Mouse (Mus musculus): ENCODE results near the gene Odf3l1. TPM values are rescaled to one million over a fixed set of nuclear protein-coding genes. Genes with fewer than 3 reads are reported as not detected.

Odf3l1 gene
- total and polyA plus RNA-seq, 3 experiments = not detected

GRCm38 (mm10) chr9:56865673-56866400 lies 1.4 kb upstream of the Odf3l1 start:
- Histone ChIP-seq H3K79me2 (replicated peaks; ENCODE audit: control insufficient read depth, extremely low read depth, insufficient read depth, poor library complexity, severe bottlenecking) (no peaks in the 10 kb centered on the region), H3K4me3 (replicated peaks in 1 of 3; ENCODE audit: low read depth in 2 of 3, low read length in 2 of 3, poor library complexity in 1 of 3) (no peak overlapping the region), H3K9ac (ENCODE audit: insufficient read depth, low read depth) (no peak overlapping the region), H3K27me3 (replicated peaks) (peaks cover 89% of the 10 kb centered on the region), H3K9me3 (replicated peaks; ENCODE audit: low read length) (no peaks in the 10 kb centered on the region), H3K36me3 (replicated peaks in 1 of 2; ENCODE audit: control insufficient read depth in 1 of 2, insufficient read depth in 1 of 2, low read length in 1 of 2) (no peaks in the 10 kb centered on the region), H3K27ac (ENCODE audit: insufficient read depth, low read depth) (no peak overlapping the region), H3K4me1 (ENCODE audit: control insufficient read depth in 1 of 2, insufficient read depth in 2 of 2) (peaks cover 3% of the 10 kb centered on the region in 2 experiments), H3K4me2 (ENCODE audit: insufficient read depth, low read depth, poor library complexity, severe bottlenecking) (no peak overlapping the region)
- in situ Hi-C loops (cut with MboI; ENCODE audit: low pct_ligation_motif_present, low pct_unique_long_range_greater_than_20kb, low sequenced_read_pairs) (no loop called here), dilution Hi-C loops (cut with MboI; ENCODE audit: extremely low pct_ligation_motif_present, extremely low pct_unique_long_range_greater_than_20kb, low sequenced_read_pairs) (no loop called here)
- no peak for TF ChIP-seq PAX5 (IDR thresholded peaks at IDR 0.05; ENCODE audit: low read length)
- no peak for TF ChIP-seq EP300 (IDR thresholded peaks at IDR 0.05; ENCODE audit: low read length)
- TF ChIP-seq IRF4 (IDR thresholded peaks at IDR 0.05; ENCODE audit: low read depth, low read length) = no peak
- TF ChIP-seq E2F4 (IDR thresholded peaks at IDR 0.05; ENCODE audit: insufficient replicate concordance, low read depth, low read length) = no peak
- no peak for TF ChIP-seq MYC (IDR thresholded peaks at IDR 0.05; ENCODE audit: low read depth, low read length)
- no peak for DNase-seq (ENCODE audit: extremely low read depth)

- Histone ChIP-seq H3K9me3 (replicated peaks; ENCODE audit: low read length) (no peaks in the 10 kb centered on the region), H3K4me2 (ENCODE audit: insufficient read depth, low read depth, poor library complexity, severe bottlenecking) (no peak within 1 kb of the TSS), H3K36me3 (replicated peaks in 1 of 2; ENCODE audit: control insufficient read depth in 1 of 2, insufficient read depth in 1 of 2, low read length in 1 of 2) (no peaks in the 10 kb centered on the region), H3K4me3 (replicated peaks in 1 of 3; ENCODE audit: low read depth in 2 of 3, low read length in 2 of 3, poor library complexity in 1 of 3) (no peak within 1 kb of the TSS), H3K9ac (ENCODE audit: insufficient read depth, low read depth) (no peak within 1 kb of the TSS), H3K4me1 (ENCODE audit: control insufficient read depth in 1 of 2, insufficient read depth in 2 of 2) (no peaks in the 10 kb centered on the region), H3K79me2 (replicated peaks; ENCODE audit: control insufficient read depth, extremely low read depth, insufficient read depth, poor library complexity, severe bottlenecking) (no peaks in the 10 kb centered on the region), H3K27me3 (replicated peaks) (peaks cover 90% of the 10 kb centered on the region), H3K27ac (ENCODE audit: insufficient read depth, low read depth) (no peak within 1 kb of the TSS)
- dilution Hi-C loops (cut with MboI; ENCODE audit: extremely low pct_ligation_motif_present, extremely low pct_unique_long_range_greater_than_20kb, low sequenced_read_pairs) (no loop called here), in situ Hi-C loops (cut with MboI; ENCODE audit: low pct_ligation_motif_present, low pct_unique_long_range_greater_than_20kb, low sequenced_read_pairs) (no loop called here)
- no peak for DNase-seq (ENCODE audit: extremely low read depth)
- TF ChIP-seq CHD1 (IDR thresholded peaks at IDR 0.05; ENCODE audit: low read depth, low read length) = no peak
These were observed 353 bp upstream of the Odf3l1 start, which contains the start of gene Cspg4 for GRCm38 (mm10) chr9:56864832-56865231. TSS of gene Cspg4 (plus strand) at chr9:56865033.

GRCm38 (mm10) chr9:56862863-56863262 lies 1.6 kb downstream of the Odf3l1 start:
- dilution Hi-C loops (cut with MboI; ENCODE audit: extremely low pct_ligation_motif_present, extremely low pct_unique_long_range_greater_than_20kb, low sequenced_read_pairs) = no loop called here

More at GRCm38 (mm10) chr9:56862863-56863262, 1.6 kb downstream of the Odf3l1 start:
- H3K4me2 ChIP-seq (ENCODE audit: insufficient read depth, low read depth, poor library complexity, severe bottlenecking) = no peak overlapping the region
- no peaks in the 10 kb centered on the region for H3K36me3 ChIP-seq (replicated peaks in 1 of 2; ENCODE audit: control insufficient read depth in 1 of 2, insufficient read depth in 1 of 2, low read length in 1 of 2)
- H3K4me1 ChIP-seq (ENCODE audit: control insufficient read depth in 1 of 2, insufficient read depth in 2 of 2) = no peaks in the 10 kb centered on the region
- no peaks in the 10 kb centered on the region for H3K79me2 ChIP-seq (replicated peaks; ENCODE audit: control insufficient read depth, extremely low read depth, insufficient read depth, poor library complexity, severe bottlenecking)
- H3K9me3 ChIP-seq (replicated peaks; ENCODE audit: low read length) = no peaks in the 10 kb centered on the region
- in situ Hi-C loops (cut with MboI; ENCODE audit: low pct_ligation_motif_present, low pct_unique_long_range_greater_than_20kb, low sequenced_read_pairs) = no loop called here
- no peak for DNase-seq (ENCODE audit: extremely low read depth)
- H3K27me3 ChIP-seq (replicated peaks) = peaks cover 91% of the 10 kb centered on the region
- no peak overlapping the region for H3K9ac ChIP-seq (ENCODE audit: insufficient read depth, low read depth)
- TF ChIP-seq MAZ (IDR thresholded peaks at IDR 0.05; ENCODE audit: low read depth, low read length) (no peak), EP300 (IDR thresholded peaks at IDR 0.05; ENCODE audit: low read length) (no peak)
- no peak overlapping the region for H3K4me3 ChIP-seq (replicated peaks in 1 of 3; ENCODE audit: low read depth in 2 of 3, low read length in 2 of 3, poor library complexity in 1 of 3)
- no peak overlapping the region for H3K27ac ChIP-seq (ENCODE audit: insufficient read depth, low read depth)

Data from CH12.LX (cell line).